Mouse (Mus musculus) ES-CJ7 (cell line): ENCODE results near the gene Vmn1r181.
"Not testable (repeated sequence)": the region's sequence is repeated elsewhere in the genome, so short reads cannot be mapped to it uniquely, and the experiment has no call there.

Source experiments
- DNase-seq: peaks from one replicate; pipeline ENCODE4 v3.0.0; 2011; ENCODE audit warnings: low read depth, low spot score

Gene Vmn1r181

DNA sequence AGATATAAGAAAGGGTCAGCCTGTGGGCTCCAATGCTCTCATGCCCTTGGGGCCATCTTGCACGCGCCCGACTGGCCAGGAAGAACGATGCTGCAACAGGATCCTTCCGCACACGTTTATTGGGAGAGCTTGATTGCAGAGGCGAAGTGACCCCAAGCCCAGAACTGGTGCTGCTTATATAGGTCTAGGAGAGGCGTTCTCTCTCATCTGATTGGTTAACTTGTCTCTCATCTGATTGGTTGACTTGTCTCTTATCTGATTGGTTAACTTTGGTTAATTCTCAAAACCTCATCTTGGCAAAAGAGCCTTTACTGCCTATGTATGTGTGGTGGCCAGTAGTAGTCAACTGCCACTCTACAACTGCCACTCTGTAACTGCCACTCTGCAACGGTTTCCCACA is at the start of gene Vmn1r181:
TSS of gene Vmn1r181 (plus strand) at position 301 of the 400 bp plus-strand sequence.
- DNase-seq = not testable (repeated sequence)

DNA sequence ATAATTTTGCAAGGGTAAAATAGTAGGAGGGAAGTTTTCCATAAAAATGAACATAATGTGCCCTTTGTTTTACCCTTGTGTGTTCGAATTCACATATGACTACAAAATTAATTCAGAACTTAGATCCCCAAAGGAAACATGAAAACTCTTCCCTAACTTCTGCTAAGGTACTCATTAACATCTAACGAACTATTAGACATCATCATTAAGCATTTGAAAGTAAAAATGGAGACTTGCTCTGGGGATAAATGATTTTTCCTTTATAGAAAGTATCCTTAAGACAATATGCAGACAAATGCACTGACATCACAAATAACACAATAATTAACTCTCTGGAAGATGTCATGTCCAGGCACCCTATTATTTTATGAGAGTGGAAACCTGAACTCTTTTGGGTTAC is 47.7 kb upstream of the Vmn1r181 start, which contains the start of gene Vmn1r179:
TSS of gene Vmn1r179 (plus strand) at position 301 of the 400 bp plus-strand sequence.
- DNase-seq = no peak

DNA sequence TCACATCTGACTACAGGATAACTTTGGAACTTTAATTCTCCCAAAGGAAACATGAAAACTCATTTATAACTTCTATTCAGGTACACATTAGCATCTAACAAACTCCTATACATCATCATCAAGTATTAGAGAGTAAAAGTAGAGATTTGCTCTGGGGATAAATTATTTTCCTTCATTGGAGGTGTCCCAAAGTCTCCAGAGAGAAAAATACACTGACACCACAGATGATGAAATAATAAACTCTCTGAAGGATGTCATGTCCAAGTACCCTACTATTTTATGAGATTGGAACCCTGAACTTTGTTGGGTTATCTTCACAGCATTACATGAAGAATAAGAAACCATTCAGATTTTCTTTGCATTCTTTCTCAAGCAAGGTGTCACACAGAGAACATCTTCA is 24.1 kb upstream of the Vmn1r181 start, which contains the start of gene Vmn1r180:
TSS of gene Vmn1r180 (plus strand) at position 301 of the 400 bp plus-strand sequence.
- DNase-seq = no peak

DNA sequence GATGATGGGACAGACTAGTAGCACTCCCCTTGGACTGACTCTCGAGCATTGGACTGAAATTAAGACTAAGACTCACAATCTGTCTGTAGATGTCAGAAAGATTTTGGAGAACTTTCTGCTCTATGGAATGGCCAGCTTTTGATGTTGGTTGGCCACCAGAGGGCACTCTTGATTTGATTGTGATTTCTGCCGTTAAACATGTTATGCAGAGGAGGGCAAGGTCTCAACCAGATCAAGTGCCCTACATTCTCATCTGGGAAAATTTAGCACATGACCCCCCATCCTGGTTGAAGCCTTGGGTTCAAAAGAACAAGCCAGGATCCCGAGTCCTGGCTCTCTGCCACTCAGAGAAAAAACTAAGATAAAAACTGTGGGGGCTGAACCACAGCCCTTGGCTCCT is 6.4 kb upstream of the Vmn1r181 start:
- not testable (repeated sequence) for DNase-seq

DNA sequence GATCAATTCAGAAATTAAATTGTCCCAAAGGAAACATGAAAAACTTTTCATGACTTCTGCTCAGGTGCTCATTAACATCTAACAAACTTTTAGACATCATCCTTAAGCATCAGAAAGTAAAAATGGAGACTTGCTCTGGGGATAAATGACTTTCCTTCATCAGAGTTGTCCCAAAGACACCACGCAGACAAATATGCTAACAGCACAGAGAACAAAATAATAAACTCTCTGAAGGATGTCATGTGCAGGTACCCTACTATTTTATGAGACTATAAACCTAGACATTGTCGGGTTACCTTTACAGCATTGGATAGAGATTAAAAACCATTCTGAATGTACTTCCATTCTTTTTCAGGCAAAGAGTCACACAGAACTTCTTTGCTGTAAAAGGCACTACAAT is 27.0 kb downstream of the Vmn1r181 start, which contains the start of gene V1rd19:
TSS of gene V1rd19 (plus strand) at position 301 of the 400 bp plus-strand sequence.
- no peak for DNase-seq
